Mouse (Mus musculus) adrenal gland, adult 18-20 months (tissue): Measurements from ENCODE around the gene Gosr2. TPM values are rescaled to one million over a fixed set of nuclear protein-coding genes. Genes with fewer than 3 reads are reported as not detected.

Experiments used
- DNase-seq, 2 experiments: peaks; one replicate each; pipeline ENCODE4 v3.0.0; 2021 to 2022; ENCODE audit warnings: low spot score in 2 of 2
- total RNA-seq, 2 experiments: library from RNA; stranded (reverse); gene quantifications; 1 replicate in 1 of 2; 2 replicates in 1 of 2; pipeline ENCODE4 v1.2.3; 2021

The Gosr2 gene
- total RNA-seq, 2 experiments from 2014 or later, result 83.6 to 83.9 TPM

DNA sequence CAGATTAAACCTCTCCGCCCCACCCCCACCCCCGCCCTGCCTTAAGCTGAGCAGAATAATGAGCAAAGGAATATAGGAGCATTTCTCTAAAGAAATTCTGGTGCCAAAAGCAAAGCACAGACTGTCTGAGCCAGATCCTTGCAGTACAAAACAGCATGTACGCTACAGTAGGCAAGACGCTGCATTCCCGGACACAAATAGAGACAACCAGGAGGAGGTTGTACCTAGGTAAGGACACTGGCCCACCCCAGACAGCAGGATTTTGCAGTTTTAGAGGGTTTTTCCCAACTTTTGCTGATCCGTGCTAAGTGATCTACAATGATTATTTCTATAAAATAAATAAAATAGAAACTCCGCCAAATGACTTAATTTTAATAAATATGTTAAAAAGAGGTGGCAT, 49.0 kb downstream of the Gosr2 start:
- no peak for DNase-seq

DNA sequence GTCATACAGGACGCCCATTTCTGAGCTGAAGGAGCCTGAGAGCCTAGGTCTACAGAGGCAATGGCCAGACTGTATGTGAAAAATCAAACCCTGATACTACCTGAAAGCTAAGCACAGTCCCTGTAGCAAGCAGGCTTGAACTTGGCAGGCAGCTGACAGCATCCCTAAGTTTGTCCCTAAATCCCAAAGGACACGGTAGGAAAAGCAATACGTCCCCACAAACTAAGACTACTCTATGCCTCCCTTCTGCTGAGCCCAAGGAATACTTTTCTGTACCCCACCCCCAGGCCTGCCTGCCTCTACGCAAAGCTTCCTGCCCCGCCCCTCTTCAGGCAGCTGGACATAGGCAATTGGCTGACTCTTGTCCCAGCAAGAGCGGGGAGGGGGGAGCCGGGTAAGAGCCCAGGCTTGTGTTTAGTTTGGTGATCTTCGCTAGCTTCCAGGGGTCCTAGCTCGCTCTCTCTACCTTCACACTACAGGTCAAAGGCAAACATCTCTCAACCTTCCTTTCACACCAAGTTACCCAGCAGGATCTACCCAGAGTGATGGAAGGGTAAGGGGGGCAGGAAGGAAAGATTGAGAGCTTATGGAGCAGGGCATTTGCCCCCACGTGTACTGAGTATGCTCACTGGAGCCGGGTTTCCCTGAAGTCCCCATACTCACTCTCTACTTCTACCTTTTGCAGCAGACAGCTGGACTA, 49.6 kb downstream of the Gosr2 start:
- DNase-seq, result no peak

DNA sequence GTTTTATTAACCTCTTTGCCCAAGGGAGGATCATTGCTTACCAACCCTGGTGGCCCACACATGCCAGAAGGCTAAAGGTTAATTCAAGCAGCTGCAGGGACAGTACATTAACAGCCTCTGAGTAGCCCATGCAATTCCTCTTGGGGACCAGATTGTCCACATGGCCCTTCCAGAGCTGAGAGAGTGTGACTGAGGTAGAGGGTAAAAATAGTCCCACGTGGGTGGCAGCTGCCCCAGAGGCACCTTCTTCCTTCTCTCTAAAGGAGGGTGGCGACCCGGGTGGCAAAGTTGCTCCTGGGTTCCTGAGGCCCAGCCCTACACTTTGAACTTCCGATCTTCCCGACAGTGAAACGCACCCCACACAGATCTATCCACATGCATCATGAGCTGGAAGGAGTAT, 51.4 kb downstream of the Gosr2 start:
- DNase-seq, result no peak

DNA sequence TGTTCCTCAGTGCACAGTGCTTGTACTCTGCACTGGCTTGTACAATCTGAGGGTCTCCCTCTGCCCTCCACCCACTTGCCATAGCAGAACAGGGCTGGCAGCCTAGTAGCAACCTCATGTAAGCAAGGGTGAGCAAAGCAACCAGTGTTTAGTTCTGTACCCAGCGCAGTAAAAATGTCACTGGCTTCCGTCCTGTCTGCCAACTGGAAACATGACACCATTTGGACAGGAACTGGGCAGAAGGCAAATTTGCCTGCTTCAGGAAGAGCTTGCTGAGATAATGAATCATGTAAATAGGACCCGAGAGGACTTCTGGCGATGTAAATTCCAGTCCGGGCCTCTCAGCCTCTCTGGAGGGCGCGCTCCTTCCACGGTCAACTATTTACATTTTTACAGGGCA, 52.0 kb downstream of the Gosr2 start:
- no peak for DNase-seq

DNA sequence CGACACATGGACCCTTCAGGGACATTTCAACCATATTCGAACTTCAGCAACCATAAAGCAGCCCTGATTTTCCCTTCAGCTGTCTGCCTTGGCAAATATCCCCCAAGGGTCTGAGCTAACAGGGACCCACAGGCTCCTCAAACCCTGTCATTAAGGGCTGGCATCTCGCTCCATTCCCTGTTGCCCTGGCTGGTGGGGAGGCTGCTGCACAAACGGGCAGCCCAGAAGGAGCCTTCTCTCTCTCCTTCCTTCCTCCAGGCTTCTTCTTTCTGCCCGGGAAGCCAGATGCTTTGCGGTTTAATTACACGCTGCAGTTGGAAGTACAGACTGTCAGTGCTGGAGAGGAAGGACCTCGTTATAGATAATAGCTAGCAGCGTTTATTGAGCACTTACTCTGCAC, 54.5 kb downstream of the Gosr2 start:
- no peak for DNase-seq

DNA sequence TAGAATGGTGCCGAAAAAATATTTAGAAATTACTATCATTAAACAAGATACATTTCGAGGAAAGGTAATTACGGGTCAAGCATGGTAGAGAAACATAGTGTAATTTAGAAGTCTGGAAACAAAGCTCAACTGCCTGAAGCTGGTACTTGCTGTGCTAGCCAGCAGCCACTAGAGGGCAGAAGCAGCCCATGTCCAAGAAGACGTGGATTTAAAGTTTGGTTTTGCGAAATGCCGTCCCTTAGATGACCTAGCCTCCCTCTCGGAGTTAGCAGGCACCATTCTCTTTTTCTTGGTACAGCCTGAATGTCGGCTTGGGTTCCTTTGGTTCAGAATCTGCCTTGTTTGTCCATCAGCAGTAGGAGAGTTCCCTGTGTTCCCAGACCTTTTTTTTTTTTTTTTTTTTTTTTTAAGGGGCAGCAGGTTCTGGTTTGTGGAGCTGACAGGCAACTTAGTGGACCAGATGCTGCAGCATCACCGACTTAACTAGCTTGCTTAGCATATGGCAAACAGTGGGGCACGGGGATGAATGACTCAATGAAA, 58.2 kb downstream of the Gosr2 start:
- DNase-seq, result peak; percentile 53 to 61

DNA sequence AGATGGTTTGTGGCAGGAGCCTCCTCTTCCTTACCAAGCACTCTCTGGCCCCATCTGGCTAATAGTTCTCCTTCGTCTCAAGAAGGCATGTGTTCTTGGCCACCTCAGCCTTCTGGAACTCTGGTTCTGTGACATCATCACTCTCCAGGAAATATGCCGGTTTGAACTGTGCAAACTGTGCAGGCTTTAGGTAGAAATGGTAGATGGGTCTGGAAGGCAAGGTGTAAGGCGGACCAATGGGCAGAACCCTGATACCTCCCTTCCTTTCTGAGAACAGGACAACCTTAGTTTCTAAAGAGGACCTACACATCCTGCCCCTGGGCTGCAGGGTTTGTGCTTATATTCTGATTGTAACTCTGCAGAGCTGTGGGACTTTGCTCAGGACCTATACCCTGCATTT, 58.9 kb downstream of the Gosr2 start, which contains the start of gene Lyzl6:
Lyzl6 (minus strand) TSS at position 101 of the 400 bp plus-strand sequence.
- no peak for DNase-seq

DNA sequence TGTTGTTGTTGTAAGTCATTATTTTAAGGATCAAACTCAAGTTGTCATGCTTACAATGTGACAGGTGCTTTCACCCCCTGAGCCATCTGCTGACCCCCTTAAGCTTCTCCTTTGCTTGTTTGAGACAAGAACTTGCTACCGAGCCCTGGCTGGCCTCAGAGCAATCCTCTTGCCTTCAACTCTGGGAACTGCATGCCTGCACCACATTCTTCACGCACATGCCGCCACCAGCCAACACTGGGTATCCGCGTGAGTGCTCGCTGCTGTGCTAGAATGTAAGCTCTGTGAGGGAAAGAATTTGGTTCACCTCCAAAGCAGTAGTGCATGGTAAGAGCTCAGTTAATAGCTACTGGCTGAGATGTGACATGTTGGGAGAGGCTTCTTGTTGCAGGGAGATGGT, 61.4 kb downstream of the Gosr2 start:
- no peak for DNase-seq

DNA sequence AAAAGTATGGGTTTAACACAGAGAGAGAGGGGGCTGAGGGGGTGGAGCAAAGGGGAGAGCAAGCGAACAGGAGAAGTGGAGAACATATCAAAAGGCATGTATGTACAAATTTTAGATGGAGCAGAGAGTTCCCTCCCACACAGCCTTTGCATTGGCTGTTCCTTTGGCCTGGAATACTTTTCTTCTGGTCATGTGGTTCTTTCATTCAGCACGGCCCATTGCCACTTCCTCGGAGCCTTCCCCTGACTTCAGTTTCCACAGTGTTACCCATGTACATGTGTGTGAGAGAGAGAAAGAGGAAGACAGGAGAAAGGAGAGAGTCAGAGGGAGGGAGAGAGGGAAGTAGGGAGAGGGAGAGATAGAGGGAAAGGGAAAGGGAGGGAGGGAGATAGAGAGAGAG, 62.2 kb downstream of the Gosr2 start:
- DNase-seq, result no peak

DNA sequence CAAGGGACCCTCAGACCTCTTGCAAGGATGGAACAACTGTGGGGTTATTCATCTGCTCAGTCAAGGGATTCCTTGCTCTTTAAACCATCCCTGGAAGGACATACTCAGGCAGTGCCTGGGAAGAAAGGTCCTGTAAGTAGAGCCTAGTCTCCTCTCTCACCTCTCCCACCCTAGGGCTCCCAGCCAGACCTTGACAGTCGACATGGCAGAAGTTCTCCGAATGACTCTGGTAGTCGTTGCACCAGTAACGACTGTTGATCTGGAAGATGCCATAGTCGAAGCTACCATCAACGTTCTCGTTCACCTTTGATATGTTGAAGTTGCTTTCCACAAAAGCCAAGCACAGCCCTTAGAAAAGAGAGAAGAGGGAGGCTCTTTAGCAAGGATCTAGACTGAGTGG, 62.9 kb downstream of the Gosr2 start:
- DNase-seq, result no peak

DNA sequence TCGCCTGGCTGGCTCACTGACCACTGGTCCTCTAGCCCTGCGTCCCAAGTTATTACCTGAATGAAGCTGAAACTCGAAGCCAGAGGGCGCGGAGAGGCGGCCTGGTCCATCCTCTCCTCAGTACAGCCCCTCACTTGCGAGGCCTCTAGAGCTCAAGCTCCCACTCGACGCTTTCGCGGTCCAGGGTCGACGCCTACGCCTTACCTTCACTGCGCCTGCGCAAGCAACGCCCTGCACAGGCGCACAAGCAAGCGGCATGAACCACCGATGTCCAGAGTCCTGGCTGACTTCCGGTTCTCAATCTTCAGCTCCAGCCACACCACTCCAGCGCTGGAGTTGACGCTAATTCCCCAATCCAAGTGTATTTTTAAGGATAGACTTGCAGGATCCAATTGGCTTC, 70.2 kb downstream of the Gosr2 start:
- DNase-seq, result no peak

Other genes with a start within 250 kb of the Gosr2 start
- not detected for gene Lrrc37a, start 193.3 kb downstream of the Gosr2 start, total RNA-seq
- gene Gm884, start 76.8 kb downstream of the Gosr2 start, total RNA-seq, result not detected
- not detected for gene Lyzl6, start 59.0 kb downstream of the Gosr2 start, total RNA-seq
- 1 to 10 TPM in 1 of 2 experiments, not detected in 1; 1.1 TPM for gene Rprml, start 48.3 kb downstream of the Gosr2 start, total RNA-seq
- under 1 TPM; 0.13 to 0.32 TPM for gene Wnt9b, start 51.9 kb upstream of the Gosr2 start, total RNA-seq
- gene Wnt3, start 76.3 kb upstream of the Gosr2 start, total RNA-seq, result under 1 TPM in 1 of 2 experiments, not detected in 1; 0.58 TPM